Mouse (Mus musculus) CH12.LX (cell line): ENCODE measurements at regions not wholly inside any gene's neighbourhood (a gene's known extent, or its start where the extent isn't known, plus 50 kb on each side); places are given as distances from the start of the nearest gene placed in this dataset.

ENCODE experiments used
- DNase-seq: peaks from one replicate; pipeline ENCODE4 v3.0.0-alpha.2; 2013; ENCODE audit errors: extremely low read depth
- H3K27ac ChIP-seq: 2 replicates; pipeline ENCODE4 v1.5.1; 2012; ENCODE audit warnings: low read depth, mild to moderate bottlenecking, control low read depth, moderate library complexity; ENCODE audit not compliant: insufficient read depth
- H3K27me3 ChIP-seq: replicated peaks from 2 replicates; pipeline ENCODE3; 2012; ENCODE audit warnings: inconsistent platforms
- H3K36me3 ChIP-seq, 2 experiments: replicated peaks in 1 of 2; 2 replicates each; pipeline versions ENCODE3 to v1.6.1; 2012; ENCODE audit warnings: inconsistent platforms in 1 of 2, low read length in 1 of 2, mild to moderate bottlenecking in 1 of 2, mixed read lengths in 1 of 2, moderate library complexity in 1 of 2; ENCODE audit not compliant: control insufficient read depth in 1 of 2, insufficient read depth in 1 of 2
- H3K4me1 ChIP-seq, 2 experiments: 2 replicates each; pipeline ENCODE4 v1.6.1; 2012; ENCODE audit warnings: inconsistent platforms in 1 of 2, moderate library complexity in 1 of 2; ENCODE audit not compliant: insufficient read depth in 2 of 2, control insufficient read depth in 1 of 2
- H3K4me2 ChIP-seq: 2 replicates; pipeline ENCODE4 v1.6.1; 2012; ENCODE audit warnings: low read depth, mild to moderate bottlenecking, control low read depth; ENCODE audit not compliant: poor library complexity, insufficient read depth, severe bottlenecking
- H3K4me3 ChIP-seq, 3 experiments: fragments of 150-350 bp in 1 of 3; sonication (generic) in 1 of 3; replicated peaks in 1 of 3; 2 replicates each; pipeline versions ENCODE3 to v1.5.1; 2011 to 2012; ENCODE audit warnings: low read depth in 2 of 3, low read length in 2 of 3, mild to moderate bottlenecking in 2 of 3, moderate library complexity in 2 of 3, control low read depth in 1 of 3, improper control_type of control experiment in 1 of 3, inconsistent platforms in 1 of 3, mixed read lengths in 1 of 3; ENCODE audit not compliant: poor library complexity in 1 of 3
- H3K79me2 ChIP-seq: replicated peaks from 2 replicates; pipeline ENCODE4 v1.6.1; 2012; ENCODE audit warnings: mild to moderate bottlenecking, moderate library complexity; ENCODE audit not compliant: control insufficient read depth, poor library complexity, insufficient read depth, severe bottlenecking; ENCODE audit errors: extremely low read depth
- H3K9ac ChIP-seq: 2 replicates; pipeline ENCODE4 v1.6.1; 2012; ENCODE audit warnings: low read depth, mild to moderate bottlenecking, control low read depth, moderate library complexity; ENCODE audit not compliant: insufficient read depth
- H3K9me3 ChIP-seq: replicated peaks from 2 replicates; pipeline ENCODE3; 2012; ENCODE audit warnings: low read length, inconsistent platforms, mixed read lengths
- BHLHE40 ChIP-seq: IDR thresholded peaks from 2 replicates; pipeline ENCODE4 v1.6.1; 2011; ENCODE audit warnings: mild to moderate bottlenecking, low read depth, low read length, improper control_type of control experiment
- CHD1 ChIP-seq: IDR thresholded peaks from 2 replicates; pipeline ENCODE4 v1.6.1; 2012; ENCODE audit warnings: low read depth, low read length, improper control_type of control experiment, inconsistent platforms
- CHD2 ChIP-seq: IDR thresholded peaks from 2 replicates; pipeline ENCODE4 v1.6.1; 2011; ENCODE audit warnings: low read length, improper control_type of control experiment
- CTCF ChIP-seq, 2 experiments: IDR thresholded peaks in 1 of 2; conservative IDR thresholded peaks in 1 of 2; 2 replicates each; pipeline ENCODE4 v1.5.1; 2011 to 2012; ENCODE audit warnings: low read depth in 2 of 2, low read length in 2 of 2, improper control_type of control experiment in 1 of 2, inconsistent platforms in 1 of 2, mild to moderate bottlenecking in 1 of 2, moderate library complexity in 1 of 2
- ETS1 ChIP-seq: conservative IDR thresholded peaks from 2 replicates; pipeline ENCODE4 v1.6.1; 2012; ENCODE audit warnings: low read depth, mild to moderate bottlenecking, inconsistent platforms, low read length, improper control_type of control experiment, moderate library complexity
- IRF4 ChIP-seq: IDR thresholded peaks from 2 replicates; pipeline ENCODE4 v1.6.1; 2014; ENCODE audit warnings: low read depth, mild to moderate bottlenecking, inconsistent platforms, low read length, improper control_type of control experiment
- JUND ChIP-seq: conservative IDR thresholded peaks from 2 replicates; pipeline ENCODE4 v1.6.1; 2011; ENCODE audit warnings: low read depth, low read length, improper control_type of control experiment
- MAFK ChIP-seq: IDR thresholded peaks from 2 replicates; pipeline ENCODE4 v1.6.1; 2011; ENCODE audit warnings: low read length, improper control_type of control experiment; ENCODE audit not compliant: insufficient replicate concordance
- MAZ ChIP-seq: IDR thresholded peaks from 2 replicates; pipeline ENCODE4 v1.6.1; 2012; ENCODE audit warnings: low read depth, mild to moderate bottlenecking, inconsistent platforms, low read length, improper control_type of control experiment, moderate library complexity
- MXI1 ChIP-seq: IDR thresholded peaks from 2 replicates; pipeline ENCODE4 v1.6.1; 2011; ENCODE audit warnings: mild to moderate bottlenecking, low read depth, low read length, improper control_type of control experiment
- NELFE ChIP-seq: IDR thresholded peaks from 2 replicates; pipeline ENCODE4 v1.6.1; 2011; ENCODE audit warnings: low read depth, low read length, improper control_type of control experiment
- NRF1 ChIP-seq: IDR thresholded peaks from 2 replicates; pipeline ENCODE4 v1.6.1; 2014; ENCODE audit warnings: low read depth, mild to moderate bottlenecking, inconsistent platforms, low read length, improper control_type of control experiment, moderate library complexity
- POLR2A ChIP-seq: IDR thresholded peaks from 2 replicates; pipeline ENCODE4 v1.6.1; 2011; ENCODE audit warnings: low read depth, mild to moderate bottlenecking, improper control_type of control experiment, low read length
- SIN3A ChIP-seq: IDR thresholded peaks from 2 replicates; pipeline ENCODE4 v1.6.1; 2012; ENCODE audit warnings: low read length, improper control_type of control experiment, inconsistent platforms
- SMC3 ChIP-seq: IDR thresholded peaks from 2 replicates; pipeline ENCODE4 v1.6.1; 2011; ENCODE audit warnings: low read depth, low read length, improper control_type of control experiment
- TBP ChIP-seq: conservative IDR thresholded peaks from 2 replicates; pipeline ENCODE4 v1.6.1; 2011; ENCODE audit warnings: low read depth, low read length, improper control_type of control experiment
- TCF12 ChIP-seq: IDR thresholded peaks from 2 replicates; pipeline ENCODE4 v1.6.1; 2014; ENCODE audit warnings: low read depth, mild to moderate bottlenecking, inconsistent platforms, low read length, improper control_type of control experiment
- UBTF ChIP-seq: IDR thresholded peaks from 2 replicates; pipeline ENCODE4 v1.6.1; 2012; ENCODE audit warnings: low read depth, mild to moderate bottlenecking, inconsistent platforms, low read length, improper control_type of control experiment, moderate library complexity
- USF2 ChIP-seq: conservative IDR thresholded peaks from 2 replicates; pipeline ENCODE4 v1.6.1; 2011; ENCODE audit warnings: low read depth, low read length, improper control_type of control experiment
- ZC3H11A ChIP-seq: IDR thresholded peaks from 2 replicates; pipeline ENCODE4 v1.6.1; 2012; ENCODE audit warnings: low read depth, mild to moderate bottlenecking, inconsistent platforms, low read length, improper control_type of control experiment
- ZKSCAN1 ChIP-seq: IDR thresholded peaks from 2 replicates; pipeline ENCODE4 v1.6.1; 2012; ENCODE audit warnings: low read depth, inconsistent platforms, low read length, improper control_type of control experiment, borderline replicate concordance
- ZMIZ1 ChIP-seq: IDR thresholded peaks from 2 replicates; pipeline ENCODE4 v1.6.1; 2012; ENCODE audit warnings: low read depth, mild to moderate bottlenecking, inconsistent platforms, low read length, improper control_type of control experiment
- ZNF384 ChIP-seq: IDR thresholded peaks from 2 replicates; pipeline ENCODE4 v1.6.1; 2012; ENCODE audit warnings: low read depth, low read length, improper control_type of control experiment, inconsistent platforms
- dilution Hi-C: fragments of 300-500 bp; cut with MboI; formaldehyde crosslinking; loops from 2 replicates; pipeline ENCODE4 v1.14.3; 2020; ENCODE audit warnings: low sequenced_read_pairs; ENCODE audit not compliant: extremely low pct_unique_long_range_greater_than_20kb, extremely low pct_ligation_motif_present
- in situ Hi-C: fragments of 300-500 bp; cut with MboI; formaldehyde crosslinking; loops from 3 replicates; pipeline ENCODE4 v1.14.3; 2019; ENCODE audit warnings: low sequenced_read_pairs, low pct_ligation_motif_present, low pct_unique_long_range_greater_than_20kb, mixed read lengths

- Histone ChIP-seq H3K4me2 (no peak overlapping the region), H3K36me3 (no peaks in the 10 kb centered on the region), H3K27ac (no peak overlapping the region), H3K79me2 (no peaks in the 10 kb centered on the region), H3K4me1 (no peaks in the 10 kb centered on the region), H3K9me3 (peaks cover 73% of the 10 kb centered on the region), H3K4me3 (no peak overlapping the region), H3K27me3 (no peaks in the 10 kb centered on the region), H3K9ac (no peak overlapping the region)
- no peak for TF ChIP-seq SIN3A
- no peak for TF ChIP-seq ETS1
- TF ChIP-seq CHD2: no peak
- TF ChIP-seq ZNF384: no peak
- no peak for TF ChIP-seq ZKSCAN1
- TF ChIP-seq UBTF: no peak
- TF ChIP-seq TCF12: no peak
- dilution Hi-C loops (no loop called here), in situ Hi-C loops (no loop called here)
- DNase-seq: no peak
Measured at GRCm38 (mm10) chr16:76524921-76525320, 151.3 kb upstream of the Nrip1 start.

- Histone ChIP-seq H3K36me3 (no peaks in the 10 kb centered on the region), H3K4me1 (no peaks in the 10 kb centered on the region), H3K4me3 (no peak overlapping the region), H3K27ac (no peak overlapping the region), H3K79me2 (no peaks in the 10 kb centered on the region), H3K27me3 (no peaks in the 10 kb centered on the region), H3K4me2 (no peak overlapping the region), H3K9me3 (peaks cover 46% of the 10 kb centered on the region)
- dilution Hi-C loops: no loop called here
- DNase-seq: no peak
- in situ Hi-C loops: no loop called here
- TF ChIP-seq NELFE (no peak), ZC3H11A (no peak), SMC3 (no peak), TBP (no peak), ZMIZ1 (no peak), CHD1 (no peak), JUND (no peak), ZNF384 (no peak), CHD2 (no peak), MXI1 (no peak), CTCF (conservative IDR thresholded peaks at IDR 0.05 in 1 of 2, IDR thresholded peaks at IDR 0.05 in 1 of 2; ENCODE audit: low read depth in 2 of 2, low read length in 2 of 2) (no peak), POLR2A (no peak), MAZ (no peak), IRF4 (no peak), BHLHE40 (no peak), USF2 (no peak), MAFK (no peak), SIN3A (no peak), NRF1 (no peak)
- TF ChIP-seq, all 38 proteins: peak for 0
- no peak overlapping the region for H3K9ac ChIP-seq
Measured at GRCm38 (mm10) chr16:76521142-76521541, 147.5 kb upstream of the Nrip1 start.
